Mouse (Mus musculus): ENCODE data around the gene Fank1. TPM values are rescaled to one million over a fixed set of nuclear protein-coding genes. Genes with fewer than 3 reads are reported as not detected.

Fank1 gene
- polyA plus RNA-seq, 1 experiment from 2014 or later: 3.9 TPM

DNA sequence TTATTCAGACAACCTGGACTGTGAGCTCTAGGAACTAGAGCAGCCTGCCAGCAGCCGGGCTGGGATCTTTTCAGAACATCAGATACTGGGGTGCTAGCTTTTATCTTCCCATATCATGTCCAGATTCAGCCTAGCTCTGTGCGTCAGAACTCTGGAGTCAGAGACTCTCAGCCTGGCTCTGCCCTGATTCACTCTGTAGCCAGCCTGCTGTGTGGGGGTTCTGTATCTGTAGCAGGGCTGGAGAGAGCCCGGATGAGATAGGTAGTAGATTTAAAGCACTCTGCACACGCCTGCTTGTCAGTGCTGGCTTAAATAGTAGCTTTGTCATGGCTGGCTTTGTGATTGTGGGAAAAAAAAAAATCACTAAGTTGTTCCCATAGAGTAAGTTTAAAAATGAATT lies 51.9 kb downstream of the Fank1 start:
- Histone ChIP-seq H3K9ac (replicated peaks; ENCODE audit: low read length) (no peak overlapping the region), H3K27me3 (ENCODE audit: control insufficient read depth, insufficient read depth, low read length) (no peaks in the 10 kb centered on the region), H3K27ac (replicated peaks; ENCODE audit: low read depth, low read length) (no peak overlapping the region), H3K36me3 (ENCODE audit: control insufficient read depth, insufficient read depth, low read length) (no peaks in the 10 kb centered on the region), H3K9me3 (ENCODE audit: control insufficient read depth, low read length) (no peaks in the 10 kb centered on the region), H3K4me3 (replicated peaks; ENCODE audit: low read depth, low read length) (no peak overlapping the region), H3K4me2 (ENCODE audit: low read length) (no peak overlapping the region), H3K4me1 (ENCODE audit: control insufficient read depth, insufficient read depth, low read length) (no peaks in the 10 kb centered on the region)
- ATAC-seq (ENCODE audit: low FRiP score, low TSS enrichment) (no peak), DNase-seq (peak; percentile 13)
- 28% methylated on average over 4 of the region's 4 CpGs for WGBS

DNA sequence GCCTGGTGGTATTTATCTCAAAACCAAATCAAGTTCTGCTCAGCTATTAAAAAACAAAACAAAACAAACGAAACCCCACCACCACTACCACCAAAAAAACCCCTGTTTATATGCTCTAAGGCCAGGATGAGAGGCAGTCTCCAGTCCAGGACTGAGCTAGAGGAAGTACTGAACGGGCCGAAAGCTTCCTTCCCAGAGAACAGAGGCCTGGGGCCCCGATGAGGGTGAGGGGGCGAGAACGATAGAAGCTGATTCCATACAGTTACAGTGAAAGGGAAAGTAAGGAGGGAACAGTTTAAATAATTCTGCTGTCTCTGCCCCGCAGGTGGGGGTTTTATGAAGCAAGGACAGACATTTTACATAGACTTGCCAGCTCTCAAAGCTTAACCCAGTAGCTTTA lies 52.9 kb downstream of the Fank1 start:
- Histone ChIP-seq H3K27ac (replicated peaks; ENCODE audit: low read depth, low read length) (no peak overlapping the region), H3K4me2 (ENCODE audit: low read length) (no peak overlapping the region), H3K4me3 (replicated peaks; ENCODE audit: low read depth, low read length) (no peak overlapping the region), H3K9ac (replicated peaks; ENCODE audit: low read length) (no peak overlapping the region), H3K27me3 (ENCODE audit: control insufficient read depth, insufficient read depth, low read length) (no peaks in the 10 kb centered on the region), H3K9me3 (ENCODE audit: control insufficient read depth, low read length) (no peaks in the 10 kb centered on the region), H3K4me1 (ENCODE audit: control insufficient read depth, insufficient read depth, low read length) (no peaks in the 10 kb centered on the region), H3K36me3 (ENCODE audit: control insufficient read depth, insufficient read depth, low read length) (no peaks in the 10 kb centered on the region)
- WGBS: 83% methylated on average over 7 of the region's 7 CpGs
- no peak for ATAC-seq (ENCODE audit: low FRiP score, low TSS enrichment)
- no peak for DNase-seq

DNA sequence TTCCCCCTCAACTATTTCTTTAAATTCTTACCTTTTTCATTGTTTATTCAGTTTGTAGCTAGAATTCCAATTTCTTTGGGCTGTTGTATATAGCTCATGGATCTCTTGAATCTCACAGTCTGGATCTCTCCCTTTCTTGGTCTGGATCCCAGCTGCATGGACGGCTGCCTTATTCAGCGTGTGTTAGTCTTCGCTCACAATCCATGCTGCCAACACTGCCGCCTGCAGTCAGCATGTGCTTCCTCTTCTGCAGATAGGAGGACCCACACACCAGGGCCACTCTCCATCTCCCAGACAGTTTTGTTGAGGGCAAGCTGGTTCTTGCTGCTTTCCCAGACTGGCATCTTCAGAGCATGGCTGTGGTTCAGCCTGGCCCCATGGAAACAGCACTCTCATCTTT lies 62.9 kb downstream of the Fank1 start:
- Histone ChIP-seq H3K9ac (replicated peaks; ENCODE audit: low read length) (no peak overlapping the region), H3K9me3 (ENCODE audit: control insufficient read depth, low read length) (no peaks in the 10 kb centered on the region), H3K4me1 (ENCODE audit: control insufficient read depth, insufficient read depth, low read length) (no peaks in the 10 kb centered on the region), H3K27ac (replicated peaks; ENCODE audit: low read depth, low read length) (no peak overlapping the region), H3K36me3 (ENCODE audit: control insufficient read depth, insufficient read depth, low read length) (no peaks in the 10 kb centered on the region), H3K27me3 (ENCODE audit: control insufficient read depth, insufficient read depth, low read length) (no peaks in the 10 kb centered on the region), H3K4me2 (ENCODE audit: low read length) (no peak overlapping the region), H3K4me3 (replicated peaks; ENCODE audit: low read depth, low read length) (no peak overlapping the region)
- WGBS: 85% methylated on average over 4 of the region's 4 CpGs
- DNase-seq (no peak), ATAC-seq (ENCODE audit: low FRiP score, low TSS enrichment) (no peak)

DNA sequence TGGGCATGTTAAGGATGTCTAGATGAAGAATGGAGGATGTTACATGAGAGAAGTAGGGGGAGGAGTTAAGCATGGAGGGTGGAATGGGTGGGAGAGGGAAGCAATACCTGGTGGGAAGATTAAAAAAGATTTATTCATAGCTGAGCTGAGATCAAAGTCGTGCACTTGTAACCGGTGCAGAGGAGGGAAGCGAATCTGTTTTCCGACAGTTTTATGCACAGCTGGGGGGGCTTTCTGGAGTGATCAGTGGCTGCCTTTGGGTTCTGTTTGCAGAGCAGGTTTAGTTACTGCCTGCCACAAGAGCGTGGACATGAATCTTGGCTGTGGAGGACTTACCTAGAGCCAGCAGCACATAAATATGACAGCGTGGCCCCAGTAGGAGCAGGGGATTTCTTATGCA lies 65.4 kb downstream of the Fank1 start:
- Histone ChIP-seq H3K9ac (replicated peaks; ENCODE audit: low read length) (no peak overlapping the region), H3K36me3 (ENCODE audit: control insufficient read depth, insufficient read depth, low read length) (no peaks in the 10 kb centered on the region), H3K4me2 (ENCODE audit: low read length) (no peak overlapping the region), H3K4me3 (replicated peaks; ENCODE audit: low read depth, low read length) (no peak overlapping the region), H3K4me1 (ENCODE audit: control insufficient read depth, insufficient read depth, low read length) (no peaks in the 10 kb centered on the region), H3K27me3 (ENCODE audit: control insufficient read depth, insufficient read depth, low read length) (no peaks in the 10 kb centered on the region), H3K27ac (replicated peaks; ENCODE audit: low read depth, low read length) (no peak overlapping the region), H3K9me3 (ENCODE audit: control insufficient read depth, low read length) (no peaks in the 10 kb centered on the region)
- DNase-seq (peak; percentile 18), ATAC-seq (ENCODE audit: low FRiP score, low TSS enrichment) (no peak)
- WGBS: 58% methylated on average over 6 of the region's 6 CpGs

DNA sequence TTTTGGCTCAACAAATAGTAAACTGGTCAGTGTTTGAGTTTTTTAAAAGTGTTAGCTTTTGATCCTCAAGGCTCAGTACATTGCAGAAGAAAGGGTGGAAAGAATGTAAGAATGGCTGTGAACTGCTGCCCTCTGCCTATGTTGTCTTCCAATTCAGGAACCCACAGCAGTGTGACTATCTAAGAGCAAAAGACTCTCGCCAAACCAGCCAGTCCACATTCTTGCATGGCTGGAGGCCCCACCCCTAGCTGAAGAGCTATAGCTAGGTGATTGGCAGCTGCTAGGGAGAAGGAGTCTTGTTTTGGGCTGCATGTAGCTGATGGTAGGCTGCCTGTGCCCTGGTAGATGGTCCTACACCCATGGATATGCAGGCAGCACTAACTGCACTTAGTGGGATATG lies 70.5 kb downstream of the Fank1 start:
- H3K4me1 ChIP-seq (ENCODE audit: control insufficient read depth, insufficient read depth, low read length): no peaks in the 10 kb centered on the region
- WGBS: 20% methylated on average over 1 of the region's 1 CpGs
- H3K27ac ChIP-seq (replicated peaks; ENCODE audit: low read depth, low read length): no peak overlapping the region
- H3K36me3 ChIP-seq (ENCODE audit: control insufficient read depth, insufficient read depth, low read length): no peaks in the 10 kb centered on the region
- H3K4me3 ChIP-seq (replicated peaks; ENCODE audit: low read depth, low read length): no peak overlapping the region
- no peak for ATAC-seq (ENCODE audit: low FRiP score, low TSS enrichment)
- no peak overlapping the region for H3K4me2 ChIP-seq (ENCODE audit: low read length)
- no peak for DNase-seq
- H3K27me3 ChIP-seq (ENCODE audit: control insufficient read depth, insufficient read depth, low read length): no peaks in the 10 kb centered on the region
- no peak overlapping the region for H3K9ac ChIP-seq (replicated peaks; ENCODE audit: low read length)
- no peaks in the 10 kb centered on the region for H3K9me3 ChIP-seq (ENCODE audit: control insufficient read depth, low read length)

DNA sequence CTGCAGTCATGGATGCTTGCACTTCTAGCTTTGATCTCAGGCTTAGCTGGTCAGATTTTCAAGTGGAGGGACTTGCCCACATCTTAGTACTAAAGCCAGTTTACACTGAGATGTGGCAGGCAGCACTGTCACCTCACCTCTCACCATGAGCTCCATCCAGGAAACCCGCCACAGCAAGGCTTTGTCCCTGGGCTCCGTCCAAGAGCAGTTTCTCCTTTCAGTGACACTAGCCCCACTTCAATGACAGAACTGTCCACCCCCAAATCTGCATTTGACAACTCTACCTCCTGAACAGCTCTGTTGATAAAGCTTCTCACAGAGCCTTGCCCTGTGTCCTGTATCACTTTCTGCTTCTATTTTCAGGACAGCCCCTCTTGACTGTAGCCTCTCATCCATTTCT lies 71.5 kb downstream of the Fank1 start:
- DNase-seq (no peak), ATAC-seq (ENCODE audit: low FRiP score, low TSS enrichment) (no peak)
- H3K36me3 ChIP-seq (ENCODE audit: control insufficient read depth, insufficient read depth, low read length): no peaks in the 10 kb centered on the region
- 32% methylated on average over 2 of the region's 2 CpGs for WGBS
- H3K4me2 ChIP-seq (ENCODE audit: low read length): no peak overlapping the region
- H3K9ac ChIP-seq (replicated peaks; ENCODE audit: low read length): no peak overlapping the region
- no peaks in the 10 kb centered on the region for H3K9me3 ChIP-seq (ENCODE audit: control insufficient read depth, low read length)
- no peak overlapping the region for H3K27ac ChIP-seq (replicated peaks; ENCODE audit: low read depth, low read length)
- H3K27me3 ChIP-seq (ENCODE audit: control insufficient read depth, insufficient read depth, low read length): no peaks in the 10 kb centered on the region
- no peak overlapping the region for H3K4me3 ChIP-seq (replicated peaks; ENCODE audit: low read depth, low read length)
- H3K4me1 ChIP-seq (ENCODE audit: control insufficient read depth, insufficient read depth, low read length): no peaks in the 10 kb centered on the region

DNA sequence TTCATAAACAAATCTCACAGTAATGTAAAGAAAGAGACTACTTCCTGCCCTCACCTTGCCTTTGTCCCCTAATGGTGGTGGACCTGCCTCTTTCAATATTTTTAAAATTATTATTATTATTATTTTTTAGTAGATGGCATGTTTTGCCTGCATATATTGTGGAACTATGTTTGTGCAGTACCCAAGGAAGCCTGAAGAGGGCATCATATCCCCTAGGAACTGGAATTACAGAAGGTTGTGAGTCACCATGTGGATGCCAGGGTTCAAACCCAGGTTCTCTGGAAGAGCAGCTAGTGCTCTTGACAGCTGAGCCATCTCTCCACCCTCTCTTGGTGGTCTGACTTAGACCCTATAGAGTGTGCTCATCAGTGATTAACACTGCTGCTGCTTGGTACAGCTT lies 74.1 kb downstream of the Fank1 start:
- ATAC-seq (ENCODE audit: low FRiP score, low TSS enrichment): no peak
- Histone ChIP-seq H3K4me3 (replicated peaks; ENCODE audit: low read depth, low read length) (no peak overlapping the region), H3K36me3 (ENCODE audit: control insufficient read depth, insufficient read depth, low read length) (no peaks in the 10 kb centered on the region), H3K27ac (replicated peaks; ENCODE audit: low read depth, low read length) (no peak overlapping the region), H3K9ac (replicated peaks; ENCODE audit: low read length) (no peak overlapping the region), H3K4me2 (ENCODE audit: low read length) (no peak overlapping the region), H3K4me1 (ENCODE audit: control insufficient read depth, insufficient read depth, low read length) (no peaks in the 10 kb centered on the region), H3K27me3 (ENCODE audit: control insufficient read depth, insufficient read depth, low read length) (no peaks in the 10 kb centered on the region), H3K9me3 (ENCODE audit: control insufficient read depth, low read length) (no peaks in the 10 kb centered on the region)
- DNase-seq: no peak

DNA sequence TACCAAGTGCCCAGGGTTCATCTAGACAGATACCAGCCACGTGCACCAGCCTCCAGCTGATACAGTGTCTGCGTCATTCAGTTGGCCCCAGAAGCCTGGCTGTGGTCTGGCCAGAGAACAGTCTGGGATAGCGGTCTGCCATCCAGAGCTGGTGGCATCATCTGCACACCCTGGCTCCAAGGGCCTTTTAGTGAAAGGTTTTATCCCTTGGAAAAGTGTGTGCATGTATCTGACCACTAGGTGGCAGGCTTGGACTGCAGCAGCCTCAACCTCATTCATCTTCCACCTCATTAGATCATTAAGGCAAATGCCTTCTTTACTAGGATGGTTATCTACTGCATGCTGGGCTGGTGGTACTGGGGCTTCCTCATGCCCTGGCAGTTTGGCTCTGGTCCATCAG lies 79.6 kb downstream of the Fank1 start:
- peak; percentile 43; the same call in 1 of the 2 replicates for ATAC-seq (ENCODE audit: low FRiP score, low TSS enrichment)
- no peaks in the 10 kb centered on the region for H3K4me1 ChIP-seq (ENCODE audit: control insufficient read depth, insufficient read depth, low read length)
- no peaks in the 10 kb centered on the region for H3K9me3 ChIP-seq (ENCODE audit: control insufficient read depth, low read length)
- no peak overlapping the region for H3K4me2 ChIP-seq (ENCODE audit: low read length)
- H3K36me3 ChIP-seq (ENCODE audit: control insufficient read depth, insufficient read depth, low read length): no peaks in the 10 kb centered on the region
- H3K4me3 ChIP-seq (replicated peaks; ENCODE audit: low read depth, low read length): no peak overlapping the region
- WGBS: 20% methylated on average over 3 of the region's 3 CpGs
- H3K27me3 ChIP-seq (ENCODE audit: control insufficient read depth, insufficient read depth, low read length): no peaks in the 10 kb centered on the region
- peak; percentile 91 for DNase-seq
- no peak overlapping the region for H3K27ac ChIP-seq (replicated peaks; ENCODE audit: low read depth, low read length)
- H3K9ac ChIP-seq (replicated peaks; ENCODE audit: low read length): no peak overlapping the region

DNA sequence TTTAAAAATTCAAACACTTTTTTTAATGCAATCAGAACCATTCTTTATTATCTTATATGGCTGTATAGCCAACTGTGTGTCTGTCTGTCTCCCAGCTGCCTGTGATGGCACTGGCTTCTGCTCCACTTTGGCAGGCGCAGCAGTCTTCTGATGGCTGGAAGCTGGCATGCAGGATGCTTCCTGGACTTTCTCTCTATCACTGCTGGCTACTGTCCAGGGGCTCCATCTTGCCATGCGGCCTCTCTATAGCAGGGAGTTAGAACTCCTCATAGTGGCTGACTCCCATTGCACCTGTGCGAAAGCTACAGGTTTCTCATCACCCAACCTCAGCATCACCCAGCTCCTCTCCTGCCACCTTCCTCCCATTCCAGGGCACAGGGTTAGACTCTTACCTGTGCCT lies 81.8 kb downstream of the Fank1 start:
- ATAC-seq (ENCODE audit: low FRiP score, low TSS enrichment) (no peak), DNase-seq (no peak)
- H3K4me2 ChIP-seq (ENCODE audit: low read length): no peak overlapping the region
- no peak overlapping the region for H3K27ac ChIP-seq (replicated peaks; ENCODE audit: low read depth, low read length)
- WGBS: 88% methylated on average over 3 of the region's 3 CpGs
- H3K4me1 ChIP-seq (ENCODE audit: control insufficient read depth, insufficient read depth, low read length): no peaks in the 10 kb centered on the region
- H3K9me3 ChIP-seq (ENCODE audit: control insufficient read depth, low read length): no peaks in the 10 kb centered on the region
- H3K27me3 ChIP-seq (ENCODE audit: control insufficient read depth, insufficient read depth, low read length): no peaks in the 10 kb centered on the region
- H3K9ac ChIP-seq (replicated peaks; ENCODE audit: low read length): no peak overlapping the region
- H3K4me3 ChIP-seq (replicated peaks; ENCODE audit: low read depth, low read length): no peak overlapping the region
- H3K36me3 ChIP-seq (ENCODE audit: control insufficient read depth, insufficient read depth, low read length): no peaks in the 10 kb centered on the region
